Mouse (Mus musculus) ovary, postnatal 10 days (tissue): Measurements from ENCODE around the gene Nkain2.
"Not testable (repeated sequence)": the region's sequence is repeated elsewhere in the genome, so short reads cannot be mapped to it uniquely, and the experiment has no call there.

Experiments used
- DNase-seq: peaks from one replicate; pipeline ENCODE4 v3.0.0; 2022; ENCODE audit warnings: low spot score

Gene Nkain2

DNA sequence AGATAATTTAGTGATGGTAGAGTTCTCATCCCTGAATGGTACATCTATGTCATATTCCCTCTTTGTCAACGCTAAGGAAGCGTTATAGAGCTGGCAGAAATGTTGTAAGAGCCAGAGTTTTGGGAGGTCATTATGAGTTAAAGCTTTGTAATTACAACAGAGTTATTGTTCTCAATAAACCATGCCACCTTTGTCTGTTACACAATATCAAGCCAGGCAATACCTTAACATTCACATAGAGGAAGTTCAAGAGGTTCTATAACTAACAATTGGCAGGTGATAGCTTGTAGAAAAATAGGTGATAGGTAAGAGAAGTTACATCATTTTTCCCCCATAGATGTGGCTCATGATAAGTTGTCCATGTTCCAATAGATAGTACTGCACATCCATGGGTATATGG, 832.0 kb downstream of the Nkain2 start:
- no peak for DNase-seq

GRCm38 (mm10) chr10:32052546-32053295, 837.5 kb downstream of the Nkain2 start:
- DNase-seq = no peak

- DNase-seq = no peak
Observed at GRCm38 (mm10) chr10:32052045-32052444, 838.2 kb downstream of the Nkain2 start.

DNA sequence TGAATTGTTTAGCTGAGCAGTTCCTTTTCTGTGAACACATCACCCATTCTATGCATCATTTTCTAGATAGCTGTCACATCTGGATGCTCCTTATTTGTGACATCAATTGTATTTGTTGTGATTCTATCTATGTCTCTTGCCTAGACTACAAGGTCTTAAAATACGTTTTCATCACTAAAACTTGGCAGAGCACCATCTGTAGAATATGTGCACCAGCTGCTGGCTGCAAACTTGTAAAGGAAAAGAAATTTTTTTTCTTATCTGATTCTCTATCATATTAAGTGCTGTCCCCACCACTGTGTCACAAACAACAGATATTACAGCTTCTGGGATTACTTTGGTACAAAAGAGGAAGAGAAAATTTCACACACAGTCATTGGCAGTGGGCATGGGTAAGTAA, 860.3 kb downstream of the Nkain2 start:
- no peak for DNase-seq

GRCm38 (mm10) chr10:32018385-32018784, 871.9 kb downstream of the Nkain2 start:
- no peak for DNase-seq

- no peak for DNase-seq
Observed at GRCm38 (mm10) chr10:32001216-32001753, 889.0 kb downstream of the Nkain2 start.

GRCm38 (mm10) chr10:31993205-31993604, 897.1 kb downstream of the Nkain2 start:
- DNase-seq = no peak

GRCm38 (mm10) chr10:31978387-31978786, 911.9 kb downstream of the Nkain2 start:
- DNase-seq = no peak

GRCm38 (mm10) chr10:31947178-31947726, 943.0 kb downstream of the Nkain2 start:
- no peak for DNase-seq

DNA sequence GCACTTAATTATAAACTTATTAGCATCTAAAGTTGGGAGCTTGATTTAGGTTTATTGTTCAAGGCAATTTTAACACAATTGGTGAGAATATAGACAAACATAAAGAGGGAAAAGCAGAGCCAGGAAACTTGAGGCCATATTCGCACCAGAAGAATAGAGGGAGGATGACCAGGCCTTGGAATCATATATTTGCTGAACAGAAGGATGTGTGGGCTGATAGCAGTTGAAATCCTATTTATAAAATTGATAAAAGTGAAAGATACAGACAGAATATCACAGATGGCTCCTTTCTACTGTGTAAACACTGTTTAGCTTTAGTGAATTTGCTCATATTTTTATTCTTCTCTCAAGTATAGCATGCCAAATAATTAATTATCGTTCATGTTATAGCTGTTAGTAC, 958.3 kb downstream of the Nkain2 start:
- no peak for DNase-seq

DNA sequence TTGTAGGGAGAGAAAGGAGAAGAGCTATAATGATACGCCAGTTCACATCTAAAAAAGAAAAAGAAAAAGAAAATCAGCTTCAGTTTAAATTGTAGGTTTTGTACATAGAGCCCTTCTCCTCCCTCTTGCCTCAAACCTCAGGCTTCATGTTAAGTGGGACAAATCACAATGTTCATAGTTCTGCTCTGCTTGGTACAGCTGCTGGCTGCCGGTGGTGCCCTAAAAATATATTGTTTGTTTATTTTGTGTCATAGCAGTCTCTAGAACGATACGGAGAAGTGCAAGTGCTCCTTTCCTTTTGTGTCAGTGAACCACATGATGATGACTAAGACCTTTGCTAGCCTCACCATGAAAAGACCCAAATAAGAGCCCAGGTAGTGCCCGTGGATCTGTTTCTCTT, 962.6 kb downstream of the Nkain2 start:
- no peak for DNase-seq

- DNase-seq = not testable (repeated sequence)
Observed at GRCm38 (mm10) chr10:31920901-31921300, 969.4 kb downstream of the Nkain2 start.

DNA sequence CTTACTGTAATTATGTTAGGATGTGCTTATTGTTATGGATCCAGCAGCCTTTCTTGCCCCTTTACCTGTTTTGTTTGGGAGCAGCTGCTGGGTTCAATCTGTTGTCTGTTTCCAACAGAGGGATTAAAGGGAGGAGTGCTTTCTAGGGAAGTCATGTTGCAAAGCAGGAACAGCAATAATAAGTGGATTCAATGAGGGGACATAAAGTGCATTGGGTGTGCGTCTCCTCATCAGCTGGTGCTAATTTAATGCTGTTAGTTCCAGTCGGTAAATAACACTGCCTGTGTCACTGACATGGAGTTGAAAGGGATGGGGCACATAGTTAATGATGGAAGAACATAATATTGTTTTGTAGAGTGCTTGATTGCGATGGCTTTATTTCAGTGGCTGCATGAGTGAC, 982.8 kb downstream of the Nkain2 start:
- no peak for DNase-seq

- no peak for DNase-seq
Observed at GRCm38 (mm10) chr10:31899501-31899900, 990.8 kb downstream of the Nkain2 start.

DNA sequence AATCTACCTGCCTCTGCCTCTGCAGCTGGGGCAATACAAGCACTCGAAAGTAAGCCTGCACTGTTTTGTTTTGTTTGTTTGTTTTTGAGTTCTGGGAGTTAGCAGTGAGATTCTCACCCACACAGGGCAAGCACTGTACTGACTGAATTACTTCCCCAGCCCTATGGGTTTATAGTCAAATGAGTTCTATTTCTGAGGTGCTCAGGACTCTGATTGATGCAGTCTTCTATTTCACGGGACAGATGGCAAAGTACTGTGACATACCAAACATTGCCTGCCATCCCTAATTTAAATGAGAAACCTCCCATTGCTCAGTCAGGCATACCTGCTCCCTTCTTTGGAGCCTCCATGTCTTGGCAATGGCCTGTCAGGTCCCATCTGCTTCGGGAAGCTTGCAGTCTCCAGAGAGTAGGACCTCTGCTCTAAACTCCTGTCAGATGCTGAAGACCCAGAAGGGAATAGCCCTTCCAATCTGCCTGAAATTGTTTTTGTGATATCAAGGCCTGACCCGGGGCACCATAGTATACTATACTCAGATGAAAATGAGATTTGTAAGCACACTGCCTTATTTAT, 1016.9 kb downstream of the Nkain2 start:
- DNase-seq = no peak

DNA sequence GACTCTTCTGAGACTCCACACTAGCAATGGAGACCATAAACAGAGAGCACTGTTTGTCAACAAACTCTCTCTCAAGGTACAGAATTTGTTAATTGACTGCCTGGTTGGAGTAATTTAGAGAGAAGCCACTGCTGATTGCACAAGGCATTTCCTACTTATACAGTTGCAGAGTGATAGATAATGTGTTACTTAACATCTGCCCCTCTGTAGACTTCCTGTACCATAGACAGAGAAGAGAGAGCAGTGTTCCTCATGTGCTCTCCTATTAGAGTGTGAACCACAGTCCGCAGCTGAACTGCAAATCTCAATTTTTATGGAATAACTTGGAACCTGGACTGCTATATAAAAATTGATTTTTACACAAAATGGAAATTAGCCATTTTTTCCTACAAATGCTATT, 1022.0 kb downstream of the Nkain2 start:
- DNase-seq = no peak

- DNase-seq = no peak
Observed at GRCm38 (mm10) chr10:31827041-31827440, 1063.2 kb downstream of the Nkain2 start.

DNA sequence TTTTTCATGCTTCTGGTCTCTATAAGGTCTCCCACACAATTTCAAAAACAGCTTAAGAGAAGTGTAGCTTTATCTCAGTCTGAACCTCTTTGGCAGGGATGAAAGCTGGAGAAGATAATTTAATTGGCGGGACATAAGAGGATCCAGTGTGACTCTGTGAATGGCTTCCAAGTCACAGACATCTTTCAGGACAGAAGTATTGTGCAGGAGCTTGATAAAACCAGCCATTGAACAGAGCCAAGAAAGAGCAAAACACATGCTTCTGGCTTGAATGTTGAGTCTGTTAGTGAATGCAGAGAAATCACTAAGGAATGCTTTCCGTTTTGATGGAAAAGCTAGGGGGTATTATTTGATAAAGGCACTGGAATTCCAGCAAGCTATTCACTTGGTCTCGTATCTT, 1077.7 kb downstream of the Nkain2 start:
- DNase-seq = no peak

GRCm38 (mm10) chr10:31742443-31743057, 1147.7 kb downstream of the Nkain2 start:
- peak; percentile 13 for DNase-seq

DNA sequence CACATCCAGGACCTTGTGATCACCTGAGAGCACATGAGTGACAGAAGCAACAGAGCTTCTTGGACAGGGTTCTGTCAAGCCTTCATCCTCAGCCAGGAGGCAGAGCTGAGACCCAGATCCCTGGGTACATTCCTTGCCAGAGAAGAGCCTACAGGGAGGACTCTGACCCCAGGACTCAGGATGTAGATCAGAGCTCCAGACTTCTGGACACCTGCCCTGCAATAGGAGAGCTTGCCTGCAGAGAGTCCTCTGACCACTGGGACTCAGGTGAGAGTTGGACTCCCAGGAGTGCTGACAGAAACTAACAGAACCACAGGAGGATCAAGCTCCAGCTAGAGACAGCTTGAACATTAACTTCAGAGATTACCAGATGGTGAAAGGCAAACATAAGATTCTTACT, 1162.2 kb downstream of the Nkain2 start:
- no peak for DNase-seq

- DNase-seq = no peak
Observed at GRCm38 (mm10) chr10:31647270-31647669, 1243.0 kb downstream of the Nkain2 start.

- DNase-seq = no peak
Observed at GRCm38 (mm10) chr10:31646083-31646482, 1244.2 kb downstream of the Nkain2 start.
